Mouse (Mus musculus) midbrain, embryonic 13.5 days (tissue): ENCODE measurements around the gene Gm36079. TPM values are rescaled to one million over a fixed set of nuclear protein-coding genes. Genes with fewer than 3 reads are reported as not detected.
"Not testable (repeated sequence)": the region's sequence is repeated elsewhere in the genome, so short reads cannot be mapped to it uniquely, and the experiment has no call there.

Experiments used
- ATAC-seq: fragments of 200-750 bp; cut with Nextera tagmentation; 2 replicates; pipeline ENCODE4 v1.8.0; 2017; ENCODE audit warnings: mild to moderate bottlenecking, moderate TSS enrichment, moderate library complexity
- H3K27ac ChIP-seq: fragments of 300-500 bp; sonication (generic); 2 replicates; pipeline ENCODE4 v1.5.1; 2015; ENCODE audit warnings: inconsistent platforms, mild to moderate bottlenecking, moderate library complexity
- H3K27me3 ChIP-seq: fragments of 300-500 bp; sonication (generic); 2 replicates; pipeline ENCODE4 v1.6.1; 2015; ENCODE audit warnings: mild to moderate bottlenecking, inconsistent platforms
- H3K36me3 ChIP-seq: fragments of 300-500 bp; sonication (generic); 2 replicates; pipeline ENCODE4 v1.6.1; 2015; ENCODE audit warnings: mild to moderate bottlenecking, inconsistent platforms
- H3K4me1 ChIP-seq: fragments of 300-500 bp; sonication (generic); replicated peaks from 2 replicates; pipeline ENCODE4 v1.6.1; 2015; ENCODE audit warnings: inconsistent platforms
- H3K4me2 ChIP-seq: fragments of 300-500 bp; sonication (generic); replicated peaks from 2 replicates; pipeline ENCODE4 v1.6.1; 2015; ENCODE audit warnings: moderate library complexity, mild to moderate bottlenecking, inconsistent platforms
- H3K4me3 ChIP-seq: fragments of 300-500 bp; sonication (generic); replicated peaks from 2 replicates; pipeline ENCODE4 v1.5.1; 2015; ENCODE audit warnings: mild to moderate bottlenecking, inconsistent platforms
- H3K9ac ChIP-seq: fragments of 300-500 bp; sonication (generic); replicated peaks from 2 replicates; pipeline ENCODE4 v1.6.1; 2015; ENCODE audit warnings: mild to moderate bottlenecking, inconsistent platforms
- H3K9me3 ChIP-seq: fragments of 300-500 bp; sonication (generic); 2 replicates; pipeline ENCODE4 v1.6.1; 2016; ENCODE audit warnings: mild to moderate bottlenecking, inconsistent platforms
- WGBS: fragments of 180-500 bp; shearing (Covaris S2); methylation state at CpG from one replicate; pipeline ENCODE4 v1.1.7; 2015; 5-methylcytosine and 5-hydroxymethylcytosine counted together
- polyA plus RNA-seq: library from polyadenylated mRNA; unstranded; fragments of >200 nt; fragmentation: Nextera tagmentation; extraction: Ambion mirVana; gene quantifications from 2 replicates; pipeline ENCODE4 v1.2.1, GENCODE M21; 2015

Gene Gm36079
- polyA plus RNA-seq: not detected in 2 replicates

- H3K4me3 ChIP-seq, H3K4me1 ChIP-seq, ATAC-seq, H3K9ac ChIP-seq, H3K27ac ChIP-seq, H3K9me3 ChIP-seq, H3K36me3 ChIP-seq, H3K4me2 ChIP-seq: not testable (repeated sequence)
- WGBS: 0% methylated on average over 6 of the region's 17 CpGs
- H3K27me3 ChIP-seq: peaks cover 20% of the 10 kb centered on the region
Measured at GRCm38 (mm10) chr13:120026911-120027310, at the start of gene Gm36079. TSS of gene Gm36079 (minus strand) at chr13:120027011.

DNA sequence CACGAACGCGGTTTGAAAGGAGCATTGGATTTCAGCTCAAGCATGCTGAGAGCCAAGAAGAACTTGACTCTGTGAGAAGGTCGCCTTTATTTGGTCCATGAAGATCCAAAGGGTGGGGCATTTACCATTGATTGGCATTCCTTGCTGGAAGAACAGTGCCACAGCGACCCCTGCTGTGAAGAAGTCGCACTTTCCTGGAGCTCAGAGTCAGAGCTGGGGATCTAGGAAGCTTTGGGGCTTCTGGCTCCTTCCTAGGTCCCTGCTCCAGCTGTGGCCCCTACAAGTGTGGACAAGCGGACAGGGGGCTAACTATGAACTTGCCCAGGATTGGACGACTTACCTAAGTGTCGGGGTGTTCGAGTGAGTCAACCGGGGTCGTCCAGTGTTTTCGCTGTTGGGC is 44.1 kb upstream of the Gm36079 start:
- peak; percentile 62; the same call in 1 of the 2 replicates for ATAC-seq
- no CpG with 5 or more reads among the region's 13 CpGs for WGBS

GRCm38 (mm10) chr13:120070012-120070598 is 43.3 kb upstream of the Gm36079 start:
- H3K27me3 ChIP-seq, H3K36me3 ChIP-seq, H3K9me3 ChIP-seq, H3K4me1 ChIP-seq, H3K4me2 ChIP-seq, H3K27ac ChIP-seq, H3K9ac ChIP-seq, H3K4me3 ChIP-seq: not testable (repeated sequence)
- no CpG with 5 or more reads among the region's 12 CpGs for WGBS
- 0 out of 2 replicates have a peak, but pooled peaks have one; percentile 37 for ATAC-seq

More for the DNA sequence above, 44.1 kb upstream of the Gm36079 start:
- H3K4me3 ChIP-seq, H3K36me3 ChIP-seq, H3K4me1 ChIP-seq, H3K4me2 ChIP-seq, H3K9ac ChIP-seq, H3K9me3 ChIP-seq, H3K27ac ChIP-seq, H3K27me3 ChIP-seq: not testable (repeated sequence)

DNA sequence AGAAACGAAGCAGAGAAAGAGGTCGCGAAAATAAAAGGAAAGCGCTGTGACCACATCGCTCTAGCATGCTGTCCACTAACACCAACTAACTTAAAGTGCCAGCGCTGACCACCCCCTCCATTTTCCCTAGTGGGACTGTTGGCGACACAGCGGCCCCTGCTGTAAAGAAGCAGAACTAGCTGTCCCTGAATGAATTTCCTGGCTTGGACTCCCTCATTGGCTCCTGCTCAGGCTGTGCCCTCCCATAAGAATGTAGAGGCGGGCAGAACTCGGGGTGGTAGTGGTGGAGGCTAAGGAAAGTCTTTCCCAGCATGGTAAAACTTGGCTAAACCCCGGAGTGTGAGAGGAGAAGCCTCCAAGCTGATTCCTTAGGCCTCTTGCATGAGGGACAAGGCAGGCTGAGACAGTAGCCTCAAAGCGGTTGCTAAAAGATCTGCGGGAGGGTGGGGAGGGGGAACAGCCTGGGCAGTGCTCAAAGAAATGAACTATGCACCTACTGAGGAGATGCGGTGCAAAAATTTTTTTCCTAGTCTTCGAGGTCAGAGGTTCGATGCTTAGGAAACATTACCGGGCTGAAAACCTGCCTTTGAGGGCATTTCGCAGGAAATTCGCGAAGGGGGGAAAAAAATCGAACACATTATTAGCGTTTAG is 36.8 kb upstream of the Gm36079 start:
- no CpG with 5 or more reads among the region's 22 CpGs for WGBS
- H3K9ac ChIP-seq, H3K9me3 ChIP-seq, H3K4me3 ChIP-seq, H3K4me1 ChIP-seq, H3K36me3 ChIP-seq, H3K27ac ChIP-seq, H3K4me2 ChIP-seq, H3K27me3 ChIP-seq: not testable (repeated sequence)
- ATAC-seq: peak; percentile 83

DNA sequence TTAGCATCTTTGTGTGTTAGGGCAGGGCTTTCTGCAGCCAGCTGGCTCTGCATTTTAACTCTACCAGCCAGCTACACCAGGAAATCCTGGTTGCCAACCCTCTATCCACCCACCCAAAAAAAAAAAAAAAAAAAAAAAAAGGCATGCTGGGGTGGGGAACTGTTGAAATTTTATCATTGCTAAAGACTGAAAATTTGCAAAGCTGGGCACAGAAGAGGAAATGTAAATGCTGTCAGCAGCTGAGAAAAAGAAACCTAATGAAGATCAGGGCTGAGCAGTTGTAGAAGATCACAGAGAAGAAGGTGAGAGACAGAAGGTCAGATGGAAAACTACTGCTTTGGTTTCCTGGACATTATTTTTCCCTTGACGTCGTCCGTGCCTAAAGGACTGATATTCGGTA is 36.1 kb upstream of the Gm36079 start:
- no CpG with 5 or more reads among the region's 4 CpGs for WGBS
- not testable (repeated sequence) for H3K9me3 ChIP-seq, H3K9ac ChIP-seq, H3K27me3 ChIP-seq, H3K4me2 ChIP-seq, H3K4me1 ChIP-seq, H3K36me3 ChIP-seq, H3K4me3 ChIP-seq, ATAC-seq, H3K27ac ChIP-seq

DNA sequence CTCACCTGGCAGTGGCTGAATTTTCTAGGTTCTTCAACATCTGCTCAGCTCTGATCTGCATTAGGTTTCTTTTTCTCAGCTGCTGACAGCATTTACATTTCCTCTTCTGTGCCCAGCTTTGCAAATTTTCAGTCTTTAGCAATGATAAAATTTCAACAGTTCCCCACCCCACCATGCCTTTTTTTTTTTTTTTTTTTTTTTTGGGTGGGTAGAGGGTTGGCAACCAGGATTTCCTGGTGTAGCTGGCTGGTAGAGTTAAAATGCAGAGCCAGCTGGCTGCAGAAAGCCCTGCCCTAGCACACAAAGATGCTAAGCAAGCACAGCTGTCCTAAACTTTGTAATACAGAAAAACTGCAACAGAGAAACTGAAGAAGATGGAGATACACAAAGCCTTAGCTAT is 25.3 kb upstream of the Gm36079 start, which contains the start of gene Gm21188:
Gm21188 (minus strand) TSS at position 110 of the 400 bp plus-strand sequence.
- H3K27me3 ChIP-seq, H3K9ac ChIP-seq: not testable (repeated sequence)

GRCm38 (mm10) chr13:120048608-120049007 is 21.8 kb upstream of the Gm36079 start:
- H3K9me3 ChIP-seq, H3K4me1 ChIP-seq, H3K27me3 ChIP-seq, H3K4me2 ChIP-seq, H3K9ac ChIP-seq, H3K27ac ChIP-seq, H3K4me3 ChIP-seq, H3K36me3 ChIP-seq, ATAC-seq: not testable (repeated sequence)
- no CpG with 5 or more reads among the region's 5 CpGs for WGBS

More for the DNA sequence above, 25.3 kb upstream of the Gm36079 start, which contains the start of gene Gm21188:
- not testable (repeated sequence) for H3K4me1 ChIP-seq, ATAC-seq, H3K4me3 ChIP-seq, H3K27ac ChIP-seq, H3K4me2 ChIP-seq, H3K9me3 ChIP-seq, H3K36me3 ChIP-seq

- ATAC-seq, H3K4me1 ChIP-seq, H3K27me3 ChIP-seq, H3K9me3 ChIP-seq, H3K36me3 ChIP-seq, H3K9ac ChIP-seq, H3K27ac ChIP-seq, H3K4me3 ChIP-seq, H3K4me2 ChIP-seq: not testable (repeated sequence)
- WGBS: no CpG with 5 or more reads among the region's 2 CpGs
Measured at GRCm38 (mm10) chr13:120048186-120048585, 21.4 kb upstream of the Gm36079 start.

DNA sequence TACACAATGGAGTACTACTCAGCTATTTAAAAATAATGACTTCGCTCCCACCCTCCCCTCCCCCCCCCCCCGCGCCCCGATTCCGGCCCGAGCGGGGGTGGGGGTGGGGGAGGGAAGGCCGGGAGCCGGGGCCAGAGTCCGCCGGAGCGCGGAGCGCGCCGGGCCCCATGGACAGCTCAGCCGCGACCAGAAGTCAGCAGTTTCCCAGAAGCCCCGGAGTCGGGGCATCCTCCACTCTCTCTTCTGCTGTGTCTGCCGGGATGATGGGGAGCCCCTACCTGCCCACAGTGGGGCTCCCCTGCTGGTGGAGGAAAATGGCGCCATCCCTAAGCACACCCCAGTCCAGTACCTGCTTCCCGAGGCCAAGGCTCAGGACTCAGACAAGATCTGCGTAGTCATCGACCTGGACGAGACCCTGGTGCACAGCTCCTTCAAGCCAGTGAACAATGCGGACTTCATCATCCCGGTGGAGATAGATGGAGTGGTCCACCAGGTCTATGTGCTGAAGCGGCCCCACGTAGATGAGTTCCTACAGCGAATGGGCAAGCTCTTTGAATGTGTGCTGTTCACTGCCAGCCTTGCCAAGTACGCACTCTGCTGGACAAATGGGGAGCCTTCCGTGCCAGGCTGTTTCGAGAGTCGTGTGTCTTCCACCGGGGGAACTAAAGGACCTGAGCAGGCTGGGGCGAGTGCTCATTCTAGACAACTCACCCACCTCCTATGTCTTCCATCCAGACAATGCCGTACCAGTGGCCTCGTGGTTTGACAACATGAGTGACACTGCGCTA is 19.8 kb upstream of the Gm36079 start:
- ATAC-seq: peak; percentile 62
- H3K36me3 ChIP-seq, H3K9ac ChIP-seq, H3K4me1 ChIP-seq, H3K4me2 ChIP-seq, H3K27ac ChIP-seq, H3K9me3 ChIP-seq, H3K4me3 ChIP-seq: not testable (repeated sequence)
- WGBS: under 1% methylated on average over 7 of the region's 40 CpGs
- peaks cover 11% of the 10 kb centered on the region for H3K27me3 ChIP-seq

- no CpG with 5 or more reads among the region's 1 CpGs for WGBS
- H3K4me2 ChIP-seq, ATAC-seq, H3K9ac ChIP-seq, H3K36me3 ChIP-seq, H3K4me1 ChIP-seq, H3K4me3 ChIP-seq, H3K9me3 ChIP-seq, H3K27ac ChIP-seq: not testable (repeated sequence)
- peaks cover 21% of the 10 kb centered on the region for H3K27me3 ChIP-seq
Measured at GRCm38 (mm10) chr13:120041145-120041544, 14.3 kb upstream of the Gm36079 start.

DNA sequence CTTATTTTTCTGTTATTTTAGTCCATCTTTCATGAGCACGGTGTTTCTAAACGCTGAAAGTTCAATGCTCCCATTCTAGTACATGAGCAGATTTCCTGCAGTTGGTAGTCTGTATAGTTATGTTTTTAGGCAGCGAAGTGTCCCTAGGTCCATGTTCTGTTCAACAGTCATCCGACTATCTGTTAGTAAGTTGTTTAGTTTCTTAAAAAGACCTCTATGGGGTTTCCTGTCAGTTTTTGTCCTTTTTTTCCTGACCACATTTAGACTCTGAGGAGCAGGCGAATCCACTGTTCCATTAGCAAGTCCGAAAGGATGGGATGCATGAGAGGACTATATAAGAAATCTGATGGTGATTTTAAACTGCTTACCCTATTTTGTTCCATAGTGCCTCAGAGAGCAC is 11.1 kb upstream of the Gm36079 start:
- 6% methylated on average over 6 of the region's 6 CpGs for WGBS
- H3K9ac ChIP-seq, H3K4me1 ChIP-seq: not testable (repeated sequence)

GRCm38 (mm10) chr13:120036577-120037115 is 9.8 kb upstream of the Gm36079 start:
- H3K9me3 ChIP-seq, H3K9ac ChIP-seq, H3K4me1 ChIP-seq, H3K27ac ChIP-seq, ATAC-seq, H3K4me2 ChIP-seq, H3K36me3 ChIP-seq, H3K4me3 ChIP-seq: not testable (repeated sequence)
- peaks cover 25% of the 10 kb centered on the region for H3K27me3 ChIP-seq
- WGBS: under 1% methylated on average over 23 of the region's 25 CpGs

More for the DNA sequence above, 11.1 kb upstream of the Gm36079 start:
- H3K9me3 ChIP-seq, H3K4me2 ChIP-seq, H3K27ac ChIP-seq, ATAC-seq, H3K4me3 ChIP-seq, H3K36me3 ChIP-seq: not testable (repeated sequence)
- H3K27me3 ChIP-seq: peaks cover 27% of the 10 kb centered on the region
